Mouse (Mus musculus) brain, embryonic 14.5 days (tissue): ENCODE measurements around the gene Ssh3.

Experiments used
- CTCF ChIP-seq: fragments of 200-500 bp; IDR thresholded peaks from 2 replicates; pipeline ENCODE4 v1.5.1; 2012; ENCODE audit warnings: inconsistent platforms, mild to moderate bottlenecking, moderate library complexity, borderline replicate concordance; ENCODE audit not compliant: insufficient read depth, insufficient read length; ENCODE audit errors: extremely low read depth
- POLR2A ChIP-seq: fragments of 200-500 bp; IDR thresholded peaks from 2 replicates; pipeline ENCODE4 v1.6.1; 2012; ENCODE audit warnings: mild to moderate bottlenecking, inconsistent platforms, borderline replicate concordance; ENCODE audit not compliant: poor library complexity, insufficient read depth, insufficient read length, severe bottlenecking; ENCODE audit errors: extremely low read depth

GRCm38 (mm10) chr19:4255583-4256162 is 13.3 kb downstream of the Ssh3 start:
- TF ChIP-seq CTCF (no peak; the same call in 1 of the 2 replicates), POLR2A (no peak)
